Mouse (Mus musculus) liver, adult 2 months (tissue): ENCODE measurements around the gene Nid2. TPM values are rescaled to one million over a fixed set of nuclear protein-coding genes. Genes with fewer than 3 reads are reported as not detected.

ENCODE experiments used
- DNase-seq: peaks from one replicate; pipeline ENCODE4 v3.0.0-alpha.2; 2011; ENCODE audit warnings: low read depth, low spot score; ENCODE audit errors: extremely low read depth
- H3K27ac ChIP-seq: fragments of 200-500 bp; replicated peaks from 2 replicates; pipeline ENCODE4 v1.5.1; 2012; ENCODE audit warnings: low read depth, mild to moderate bottlenecking, control low read depth, inconsistent platforms, low read length; ENCODE audit not compliant: insufficient read depth
- H3K27me3 ChIP-seq: fragments of 200-500 bp; 2 replicates; pipeline ENCODE4 v1.6.1; 2012; ENCODE audit warnings: mild to moderate bottlenecking, moderate library complexity, low read length, inconsistent platforms; ENCODE audit not compliant: control insufficient read depth, insufficient read depth
- H3K36me3 ChIP-seq: fragments of 200-500 bp; 2 replicates; pipeline ENCODE4 v1.6.1; 2012; ENCODE audit warnings: low read length, inconsistent platforms; ENCODE audit not compliant: control insufficient read depth, insufficient read depth
- H3K4me1 ChIP-seq: fragments of 200-500 bp; 2 replicates; pipeline ENCODE4 v1.6.1; 2011; ENCODE audit warnings: low read length; ENCODE audit not compliant: control insufficient read depth, insufficient read depth
- H3K4me3 ChIP-seq: fragments of 200-500 bp; 2 replicates; pipeline ENCODE4 v1.5.1; 2011; ENCODE audit warnings: low read depth, mild to moderate bottlenecking, control low read depth, low read length, moderate library complexity; ENCODE audit not compliant: insufficient read depth
- H3K79me2 ChIP-seq: fragments of 200-500 bp; 2 replicates; pipeline ENCODE4 v1.6.1; 2012; ENCODE audit warnings: inconsistent platforms, mild to moderate bottlenecking, low read length, moderate library complexity; ENCODE audit not compliant: control insufficient read depth, insufficient read depth
- H3K9ac ChIP-seq: fragments of 200-500 bp; 2 replicates; pipeline ENCODE4 v1.6.1; 2012; ENCODE audit warnings: low read depth, mild to moderate bottlenecking, control low read depth, inconsistent platforms, low read length
- CTCF ChIP-seq: fragments of 200-500 bp; IDR thresholded peaks from 2 replicates; pipeline ENCODE4 v1.5.1; 2011; ENCODE audit warnings: low read depth, low read length, control low read depth
- POLR2A ChIP-seq: fragments of 200-500 bp; IDR thresholded peaks from 2 replicates; pipeline ENCODE4 v1.6.1; 2011; ENCODE audit warnings: low read length, control low read depth; ENCODE audit not compliant: insufficient read depth; ENCODE audit errors: extremely low read depth
- WGBS: fragments of 180-500 bp; shearing (Covaris S2); methylation state at CpG from one replicate; pipeline ENCODE4 v1.1.7; 2018; 5-methylcytosine and 5-hydroxymethylcytosine counted together
- polyA plus RNA-seq: library from polyadenylated mRNA; depleted of rRNA; stranded (reverse); fragments of >200 nt; gene quantifications from 2 replicates; pipeline ENCODE4 v1.2.3, GENCODE M21; 2012
- total RNA-seq: library from RNA; depleted of rRNA; stranded (reverse); fragments of >200 nt; gene quantifications from 2 replicates; pipeline ENCODE4 v1.2.3, GENCODE M21; 2014

The Nid2 gene
- total and polyA plus RNA-seq, 2 experiments: 2.3 to 6.0 TPM

DNA sequence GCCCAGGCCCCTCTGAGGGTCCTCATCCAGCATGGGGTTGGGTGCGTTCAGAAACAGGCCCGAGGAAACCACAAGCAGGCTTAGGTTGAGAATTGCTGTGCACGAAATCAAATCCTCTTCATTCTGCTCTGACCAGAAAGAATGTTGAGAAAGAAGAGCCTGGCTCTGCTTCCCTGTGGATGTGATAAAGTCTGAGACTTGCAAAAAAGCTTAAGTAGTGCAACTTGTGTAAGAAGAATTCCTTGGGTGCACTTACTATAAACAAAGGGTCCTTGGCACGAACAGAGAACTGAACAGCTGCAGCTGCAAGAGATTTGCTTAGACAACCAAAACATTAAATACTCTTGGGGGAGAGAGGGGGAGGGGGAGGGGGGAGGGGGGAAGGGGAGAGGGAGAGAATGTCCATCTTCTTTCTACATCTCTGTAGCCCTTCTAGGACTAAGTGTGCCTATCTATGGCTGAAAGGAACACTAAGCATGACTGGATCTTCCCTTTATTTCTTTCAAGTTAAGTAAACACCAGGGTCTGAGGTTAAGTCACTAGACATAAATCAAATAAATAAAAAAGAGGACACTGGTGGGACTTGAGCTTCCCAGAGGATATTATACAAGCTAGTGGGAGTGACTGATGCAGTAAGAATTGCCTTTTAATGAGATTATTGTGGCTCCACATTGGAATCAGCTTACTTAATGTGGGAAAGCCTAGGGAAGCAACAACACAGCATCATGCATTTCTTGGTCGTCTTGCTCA is 12.8 kb upstream of the Nid2 start:
- H3K4me1 ChIP-seq: no peaks in the 10 kb centered on the region
- DNase-seq: peak; percentile 41
- no peaks in the 10 kb centered on the region for H3K79me2 ChIP-seq
- WGBS: 79% methylated on average over 5 of the region's 5 CpGs
- H3K36me3 ChIP-seq: no peaks in the 10 kb centered on the region
- TF ChIP-seq POLR2A: no peak
- no peak for TF ChIP-seq CTCF
- H3K9ac ChIP-seq: no peak overlapping the region
- no peak overlapping the region for H3K4me3 ChIP-seq
- H3K27me3 ChIP-seq: no peaks in the 10 kb centered on the region
- H3K27ac ChIP-seq: no peak overlapping the region

DNA sequence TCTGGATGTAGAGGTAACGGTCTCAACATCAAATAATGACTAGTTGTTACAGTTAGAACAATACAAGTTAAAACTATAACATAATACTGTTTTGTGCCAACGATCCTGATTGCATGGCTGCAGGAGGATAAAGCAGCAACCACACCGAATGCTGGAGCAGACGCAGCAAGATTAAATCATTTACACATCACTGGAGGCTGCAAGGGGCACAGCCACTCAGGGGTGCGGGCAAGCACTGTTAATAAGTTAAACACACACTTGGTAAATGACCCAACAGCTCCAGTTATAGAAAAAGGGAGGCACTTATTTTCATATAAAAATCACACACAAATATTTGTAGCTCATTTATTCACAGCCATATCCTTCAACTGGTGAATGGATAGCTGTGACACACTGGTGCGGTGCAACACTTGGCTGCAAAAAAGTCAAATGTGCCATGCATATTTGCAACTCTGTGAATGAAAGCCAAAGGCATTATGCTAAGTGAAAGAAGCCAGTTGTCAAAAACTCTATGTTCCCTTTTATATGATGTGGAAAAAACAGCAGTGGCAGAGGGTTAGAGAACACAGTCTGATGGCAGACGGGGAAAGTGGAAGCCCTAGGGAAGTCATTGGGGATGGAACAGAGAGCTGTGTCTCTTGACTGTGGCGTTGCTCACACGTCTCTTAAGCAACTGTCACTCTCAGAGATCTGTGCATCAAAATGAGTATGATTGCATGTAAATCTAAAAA is 11.5 kb upstream of the Nid2 start:
- no peak for TF ChIP-seq CTCF
- no peak for TF ChIP-seq POLR2A
- H3K79me2 ChIP-seq: no peaks in the 10 kb centered on the region
- DNase-seq: no peak

DNA sequence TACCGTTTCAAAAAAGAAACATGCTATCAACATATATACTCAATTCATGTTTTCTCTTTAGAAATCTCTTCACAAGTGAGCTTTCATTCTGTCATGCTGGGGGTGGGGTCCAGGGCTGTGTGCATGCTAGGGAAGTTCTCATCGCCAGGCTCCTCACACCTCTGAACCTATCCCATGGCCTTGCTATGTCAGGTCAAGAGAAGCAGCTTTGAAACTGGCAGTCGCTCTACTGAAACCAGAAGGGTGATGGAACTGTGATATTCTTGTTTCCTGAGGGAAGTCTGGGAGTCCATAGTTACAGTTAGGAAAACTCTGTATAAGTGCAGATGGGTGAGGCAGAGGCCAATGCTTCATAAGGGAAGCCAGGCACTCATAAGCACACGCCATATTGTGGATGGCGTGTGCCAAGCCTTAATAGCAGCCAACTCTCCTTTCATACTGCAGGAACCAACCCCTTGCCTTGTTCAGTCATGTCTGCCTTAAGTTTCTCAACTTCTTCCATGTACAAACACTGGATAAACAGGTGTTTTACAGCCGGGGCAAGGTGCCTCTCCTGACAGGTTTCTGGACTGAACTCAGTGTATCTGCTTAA is 10.8 kb upstream of the Nid2 start:
- no peak overlapping the region for H3K9ac ChIP-seq
- H3K4me3 ChIP-seq: no peak overlapping the region
- 93% methylated on average over 6 of the region's 6 CpGs for WGBS
- H3K79me2 ChIP-seq: no peaks in the 10 kb centered on the region
- H3K27ac ChIP-seq: no peak overlapping the region
- no peaks in the 10 kb centered on the region for H3K36me3 ChIP-seq
- H3K4me1 ChIP-seq: no peaks in the 10 kb centered on the region
- H3K27me3 ChIP-seq: no peaks in the 10 kb centered on the region
- no peak for DNase-seq
- no peak for TF ChIP-seq CTCF
- TF ChIP-seq POLR2A: no peak

More for the DNA sequence above, 11.5 kb upstream of the Nid2 start:
- Histone ChIP-seq H3K4me3 (no peak overlapping the region), H3K4me1 (no peaks in the 10 kb centered on the region), H3K9ac (no peak overlapping the region), H3K27ac (no peak overlapping the region), H3K27me3 (no peaks in the 10 kb centered on the region), H3K36me3 (no peaks in the 10 kb centered on the region)
- WGBS: 89% methylated on average over 9 of the region's 9 CpGs

DNA sequence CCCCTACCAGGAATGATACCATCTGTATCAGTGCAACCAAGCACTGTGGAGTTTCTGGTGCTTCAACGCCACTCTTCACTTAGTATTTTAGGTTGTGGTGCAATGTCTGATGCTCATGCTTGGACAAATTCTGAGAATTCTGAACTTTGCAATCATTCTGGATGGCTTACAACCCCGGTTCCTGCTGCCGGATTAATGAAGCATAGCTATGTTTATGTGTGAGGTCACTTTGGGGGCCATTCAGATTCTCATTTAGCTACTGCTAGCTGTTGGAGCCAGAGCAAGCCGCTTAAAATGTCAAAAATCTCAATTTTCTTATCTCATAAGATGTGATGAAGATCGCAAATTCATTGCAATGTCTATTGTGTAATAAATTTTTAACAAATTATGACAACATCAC is 6.2 kb upstream of the Nid2 start:
- no peaks in the 10 kb centered on the region for H3K4me1 ChIP-seq
- peak; percentile 24 for DNase-seq
- TF ChIP-seq CTCF: no peak
- no peak for TF ChIP-seq POLR2A
- H3K27ac ChIP-seq: no peak overlapping the region
- H3K9ac ChIP-seq: no peak overlapping the region
- 55% methylated on average over 5 of the region's 5 CpGs for WGBS
- 0 out of 2 replicates have a peak, but pooled peaks cover 2% of the 10 kb centered on the region for H3K36me3 ChIP-seq
- no peaks in the 10 kb centered on the region for H3K79me2 ChIP-seq
- H3K27me3 ChIP-seq: no peaks in the 10 kb centered on the region
- no peak overlapping the region for H3K4me3 ChIP-seq

DNA sequence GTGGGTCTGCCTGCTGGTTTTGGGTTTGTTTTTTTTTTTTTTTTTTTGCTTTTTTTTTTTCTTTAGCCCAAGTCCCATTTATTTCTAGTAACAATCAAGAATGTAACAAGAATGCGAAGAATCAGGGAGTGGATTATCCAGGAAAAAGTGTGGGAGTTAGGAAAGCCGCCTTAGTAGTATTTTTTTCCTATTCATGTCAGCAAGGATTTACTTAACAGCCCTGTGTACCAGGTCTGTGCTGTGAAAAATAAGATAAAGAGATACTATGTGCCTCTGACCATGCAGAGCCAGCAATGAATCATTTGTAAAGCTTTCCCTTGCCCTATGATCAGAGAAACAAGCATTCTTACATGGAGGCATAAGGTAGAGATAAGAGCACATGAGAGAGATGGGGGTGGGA is 4.8 kb upstream of the Nid2 start:
- Histone ChIP-seq H3K9ac (no peak overlapping the region), H3K27ac (no peak overlapping the region), H3K79me2 (no peaks in the 10 kb centered on the region), H3K4me1 (no peaks in the 10 kb centered on the region), H3K27me3 (no peaks in the 10 kb centered on the region), H3K36me3 (0 out of 2 replicates have a peak, but pooled peaks cover 2% of the 10 kb centered on the region), H3K4me3 (no peak overlapping the region)
- TF ChIP-seq CTCF (no peak), POLR2A (no peak)
- no peak for DNase-seq
- 94% methylated on average over 2 of the region's 2 CpGs for WGBS

DNA sequence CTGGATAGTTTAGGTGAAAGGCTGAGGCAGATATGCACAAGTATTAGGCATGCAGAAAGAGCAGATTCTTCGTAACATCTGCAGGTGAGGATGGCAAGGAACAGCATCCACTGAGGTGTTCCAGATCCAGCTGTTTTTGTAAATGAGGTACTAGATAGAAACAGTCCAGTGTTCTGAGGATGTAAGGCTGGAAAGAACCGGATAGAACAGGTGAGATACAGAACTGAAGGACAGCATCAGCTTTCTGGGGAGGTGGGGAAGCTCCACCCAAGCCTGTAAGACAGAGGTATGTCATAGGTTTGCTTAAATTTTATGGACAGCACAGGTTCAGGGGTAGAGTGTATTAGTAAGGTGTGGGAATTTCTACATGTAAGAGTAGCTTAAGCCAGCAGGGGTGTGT is 4.3 kb upstream of the Nid2 start:
- Histone ChIP-seq H3K27ac (no peak overlapping the region), H3K27me3 (no peaks in the 10 kb centered on the region), H3K4me1 (no peaks in the 10 kb centered on the region), H3K36me3 (0 out of 2 replicates have a peak, but pooled peaks cover 2% of the 10 kb centered on the region), H3K4me3 (no peak overlapping the region), H3K9ac (no peak overlapping the region), H3K79me2 (no peaks in the 10 kb centered on the region)
- DNase-seq: no peak
- TF ChIP-seq POLR2A: no peak
- no peak for TF ChIP-seq CTCF
- 89% methylated on average over 2 of the region's 2 CpGs for WGBS
